Mouse (Mus musculus): ENCODE data around the gene Syk. TPM values are rescaled to one million over a fixed set of nuclear protein-coding genes. Genes with fewer than 3 reads are reported as not detected.
A peak's percentile ranks its signal among the peaks of the same experiment; 100 is the strongest.

Syk gene
- polyA plus RNA-seq, 1 experiment, result 126 TPM

DNA sequence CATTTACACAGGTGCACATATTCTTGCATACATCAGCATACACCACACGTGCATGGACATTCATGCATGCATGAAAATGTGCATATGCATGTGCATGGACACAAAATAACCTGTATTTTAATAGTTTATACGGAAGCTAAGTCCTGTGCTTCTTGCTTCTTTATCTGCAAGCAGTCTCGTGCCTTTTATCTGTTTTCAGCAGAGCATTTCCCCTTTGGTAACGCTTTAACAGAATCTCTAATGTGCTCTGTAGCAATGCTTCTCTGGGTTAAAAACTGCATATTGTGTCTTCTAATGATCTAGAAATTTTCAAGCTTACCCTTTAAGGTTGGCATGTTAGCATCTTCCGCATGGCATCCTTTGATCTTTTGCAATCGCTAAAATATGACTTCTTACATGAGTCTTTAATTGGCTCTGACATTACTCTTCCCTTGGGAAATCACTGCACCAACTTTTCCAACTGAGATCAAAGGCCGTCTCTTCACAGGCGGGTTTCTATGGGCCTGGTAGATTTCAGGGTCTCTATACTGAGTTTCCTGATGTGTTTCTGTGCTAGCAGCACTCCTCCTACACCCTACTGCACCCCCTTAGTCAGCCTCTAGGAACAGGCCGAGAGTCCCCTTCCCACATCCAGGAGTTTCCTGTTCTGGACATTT is 30.0 kb upstream of the Syk start:
- no peak for DNase-seq (ENCODE audit: low read depth in 1 of 2, low spot score in 2 of 2)
- Histone ChIP-seq H3K4me1 (ENCODE audit: control insufficient read depth, insufficient read depth, insufficient read length) (peaks cover 9% of the 10 kb centered on the region; the same call in 1 of the 2 replicates), H3K36me3 (ENCODE audit: control insufficient read depth, insufficient read depth, low read length) (no peaks in the 10 kb centered on the region), H3K27ac (ENCODE audit: insufficient read depth, low read length) (no peak overlapping the region), H3K4me3 (ENCODE audit: extremely low read depth, insufficient read depth, insufficient read length) (no peak overlapping the region), H3K27me3 (ENCODE audit: control insufficient read depth, insufficient read depth, low read length) (no peaks in the 10 kb centered on the region)
- no peak for TF ChIP-seq CTCF (IDR thresholded peaks at IDR 0.05; ENCODE audit: extremely low read depth, insufficient read depth, insufficient read length, insufficient replicate concordance)
- TF ChIP-seq POLR2A (IDR thresholded peaks at IDR 0.05; ENCODE audit: low read depth, low read length), result no peak
- WGBS, result 52% methylated on average over 9 of the region's 9 CpGs

GRCm38 (mm10) chr13:52554722-52555121 is 28.3 kb upstream of the Syk start:
- no peak overlapping the region for H3K27ac ChIP-seq (ENCODE audit: insufficient read depth, low read length)
- TF ChIP-seq POLR2A (IDR thresholded peaks at IDR 0.05; ENCODE audit: low read depth, low read length) (no peak), CTCF (IDR thresholded peaks at IDR 0.05; ENCODE audit: extremely low read depth, insufficient read depth, insufficient read length, insufficient replicate concordance) (no peak)
- WGBS, result 89% methylated on average over 9 of the region's 9 CpGs
- no peaks in the 10 kb centered on the region for H3K36me3 ChIP-seq (ENCODE audit: control insufficient read depth, insufficient read depth, low read length)
- no peak for DNase-seq (ENCODE audit: low read depth in 1 of 2, low spot score in 2 of 2)
- no peak overlapping the region for H3K4me3 ChIP-seq (ENCODE audit: extremely low read depth, insufficient read depth, insufficient read length)
- H3K4me1 ChIP-seq (ENCODE audit: control insufficient read depth, insufficient read depth, insufficient read length), result peaks cover 9% of the 10 kb centered on the region; the same call in 1 of the 2 replicates
- H3K27me3 ChIP-seq (ENCODE audit: control insufficient read depth, insufficient read depth, low read length), result no peaks in the 10 kb centered on the region

GRCm38 (mm10) chr13:52557421-52557820 is 25.6 kb upstream of the Syk start:
- Histone ChIP-seq H3K4me3 (ENCODE audit: extremely low read depth, insufficient read depth, insufficient read length) (no peak overlapping the region), H3K4me1 (ENCODE audit: control insufficient read depth, insufficient read depth, insufficient read length) (no peaks in the 10 kb centered on the region), H3K27me3 (ENCODE audit: control insufficient read depth, insufficient read depth, low read length) (no peaks in the 10 kb centered on the region), H3K36me3 (ENCODE audit: control insufficient read depth, insufficient read depth, low read length) (no peaks in the 10 kb centered on the region), H3K27ac (ENCODE audit: insufficient read depth, low read length) (no peak overlapping the region)
- TF ChIP-seq CTCF (IDR thresholded peaks at IDR 0.05; ENCODE audit: extremely low read depth, insufficient read depth, insufficient read length, insufficient replicate concordance), result no peak
- TF ChIP-seq POLR2A (IDR thresholded peaks at IDR 0.05; ENCODE audit: low read depth, low read length), result no peak
- 82% methylated on average over 7 of the region's 7 CpGs for WGBS
- no peak for DNase-seq (ENCODE audit: low read depth in 1 of 2, low spot score in 2 of 2)

- Histone ChIP-seq H3K27ac (ENCODE audit: insufficient read depth, low read length) (no peak overlapping the region), H3K27me3 (ENCODE audit: control insufficient read depth, insufficient read depth, low read length) (no peaks in the 10 kb centered on the region), H3K36me3 (ENCODE audit: control insufficient read depth, insufficient read depth, low read length) (no peaks in the 10 kb centered on the region), H3K4me1 (ENCODE audit: control insufficient read depth, insufficient read depth, insufficient read length) (peaks cover 21% of the 10 kb centered on the region; the same call in 1 of the 2 replicates), H3K4me3 (ENCODE audit: extremely low read depth, insufficient read depth, insufficient read length) (no peak overlapping the region)
- 98% methylated on average over 8 of the region's 8 CpGs for WGBS
- TF ChIP-seq POLR2A (IDR thresholded peaks at IDR 0.05; ENCODE audit: low read depth, low read length) (no peak), CTCF (IDR thresholded peaks at IDR 0.05; ENCODE audit: extremely low read depth, insufficient read depth, insufficient read length, insufficient replicate concordance) (no peak)
- DNase-seq (ENCODE audit: low read depth in 1 of 2, low spot score in 2 of 2), result no peak
These were observed 21.4 kb upstream of the Syk start for GRCm38 (mm10) chr13:52561367-52562165.

DNA sequence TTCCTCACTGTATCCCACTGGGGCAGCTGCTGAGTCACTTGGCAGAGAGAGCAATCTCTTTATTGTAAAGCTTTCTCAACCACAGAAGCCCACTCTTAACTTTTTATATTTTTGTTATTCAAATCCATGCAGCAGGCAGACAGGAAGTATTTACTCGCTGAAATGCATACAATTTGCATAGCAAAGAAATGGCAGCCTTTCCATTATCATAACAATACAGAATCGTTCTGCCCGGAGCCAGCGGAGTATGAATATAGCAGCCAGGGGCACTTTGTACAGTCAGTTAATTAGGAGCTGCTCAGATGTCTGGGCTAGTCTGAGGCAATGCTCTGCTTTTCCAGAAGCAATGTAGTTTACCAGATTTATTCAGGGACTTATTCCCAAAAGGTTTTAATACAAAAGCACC is 20.8 kb upstream of the Syk start:
- Histone ChIP-seq H3K4me1 (ENCODE audit: control insufficient read depth, insufficient read depth, insufficient read length) (peaks cover 27% of the 10 kb centered on the region; the same call in 1 of the 2 replicates), H3K4me3 (ENCODE audit: extremely low read depth, insufficient read depth, insufficient read length) (no peak overlapping the region), H3K27ac (ENCODE audit: insufficient read depth, low read length) (no peak overlapping the region), H3K27me3 (ENCODE audit: control insufficient read depth, insufficient read depth, low read length) (no peaks in the 10 kb centered on the region), H3K36me3 (ENCODE audit: control insufficient read depth, insufficient read depth, low read length) (no peaks in the 10 kb centered on the region)
- DNase-seq (ENCODE audit: low read depth in 1 of 2, low spot score in 2 of 2), result no peak
- 45% methylated on average over 4 of the region's 4 CpGs for WGBS
- no peak for TF ChIP-seq POLR2A (IDR thresholded peaks at IDR 0.05; ENCODE audit: low read depth, low read length)
- no peak for TF ChIP-seq CTCF (IDR thresholded peaks at IDR 0.05; ENCODE audit: extremely low read depth, insufficient read depth, insufficient read length, insufficient replicate concordance)

DNA sequence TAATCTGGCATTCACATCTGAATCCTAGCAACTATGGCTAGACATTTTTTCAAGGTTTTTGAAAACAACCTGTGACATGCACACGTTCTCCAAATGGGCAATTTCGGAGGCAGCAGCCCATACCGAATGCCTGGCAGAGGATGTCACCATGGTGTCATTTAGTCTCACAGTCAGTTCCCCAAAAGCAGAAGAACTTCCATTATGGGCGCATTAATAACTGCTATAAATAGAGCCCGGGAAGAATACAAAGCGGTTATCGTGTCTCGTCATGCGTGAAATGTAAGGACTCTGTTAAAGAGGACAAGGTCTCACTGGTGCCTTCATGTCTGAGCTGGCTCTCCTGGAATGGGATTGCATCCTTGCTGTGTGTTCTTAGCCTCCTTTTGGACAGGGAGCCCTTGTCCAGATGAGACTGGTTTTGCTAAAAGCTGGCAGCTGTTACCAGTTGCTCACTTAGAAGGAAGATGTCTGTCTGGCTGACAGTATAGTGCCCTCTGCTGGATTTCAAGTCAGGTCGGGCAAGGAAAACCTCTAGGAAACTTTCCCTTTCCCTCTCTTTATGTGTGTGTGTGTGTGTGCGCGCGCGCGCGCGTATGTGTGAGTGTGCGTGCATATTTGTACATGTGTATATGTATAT is 17.8 kb upstream of the Syk start:
- 63% methylated on average over 18 of the region's 18 CpGs for whole genome bisulfite sequencing
- Histone ChIP-seq H3K27me3 (ENCODE audit: control insufficient read depth, insufficient read depth, low read length) (no peaks in the 10 kb centered on the region), H3K4me1 (ENCODE audit: control insufficient read depth, insufficient read depth, insufficient read length) (peaks cover 34% of the 10 kb centered on the region; the same call in 1 of the 2 replicates), H3K36me3 (ENCODE audit: control insufficient read depth, insufficient read depth, low read length) (no peaks in the 10 kb centered on the region), H3K4me3 (ENCODE audit: extremely low read depth, insufficient read depth, insufficient read length) (no peak overlapping the region), H3K27ac (ENCODE audit: insufficient read depth, low read length) (no peak overlapping the region)
- no peak for DNase-seq (ENCODE audit: low read depth in 1 of 2, low spot score in 2 of 2)
- TF ChIP-seq POLR2A (IDR thresholded peaks at IDR 0.05; ENCODE audit: low read depth, low read length) (no peak), CTCF (IDR thresholded peaks at IDR 0.05; ENCODE audit: extremely low read depth, insufficient read depth, insufficient read length, insufficient replicate concordance) (peak; percentile 16; the same call in 1 of the 2 replicates)
